Comparison of ENCODE assay signal across 8 mouse cellular contexts in the genomic region with DNA sequence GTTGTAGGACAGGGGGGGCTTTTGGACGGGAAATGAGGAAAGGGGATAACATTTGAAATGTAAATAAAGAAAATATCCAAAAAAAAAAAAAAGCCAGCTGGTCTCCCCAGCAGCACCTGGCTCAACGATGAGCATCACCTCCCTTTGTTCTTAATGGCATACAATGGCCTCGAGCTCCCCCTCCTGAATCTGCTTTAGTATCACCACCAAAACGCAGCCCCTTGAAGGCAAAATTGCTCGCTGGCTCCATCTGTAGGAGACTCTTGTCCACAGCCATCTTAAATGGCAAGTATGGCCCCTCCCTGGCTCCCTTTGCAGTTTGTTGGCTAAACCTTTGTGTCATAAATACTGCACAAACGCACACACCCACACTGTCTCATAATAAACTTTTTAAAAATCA. TPM values are rescaled to one million over a fixed set of nuclear protein-coding genes. Genes with fewer than 3 reads are reported as not detected.
DNase-seq lines count a peak whose midpoint lies in the region; ATAC-seq and TF ChIP-seq lines count a peak whose summit lies in the region.
"Had no signal": no experiment of that assay in that cellular context is flagged by ENCODE, and none has a peak within 500 bp of the region (broad histone marks: within the 10 kb centered on the region; RNA-seq: fewer than 3 reads in every experiment).

No protein-coding gene starts in this region.

- WGBS in embryonic facial prominence, embryonic 11.5 days = 27% methylated on average over 6 of the region's 6 CpGs
- WGBS in liver, postnatal 0 days (ENCODE audit: insufficient replicate concordance) = 17% methylated on average over 6 of the region's 6 CpGs

- peak; percentile 78 for TF ChIP-seq CTCF in liver, postnatal 0 days (IDR thresholded peaks at IDR 0.05; ENCODE audit: low read depth)

- no peaks in the 10 kb centered on the region for H3K4me1 ChIP-seq in embryonic facial prominence, embryonic 11.5 days (ENCODE audit: control insufficient read depth, insufficient read depth, low read length)
- no peaks in the 10 kb centered on the region for H3K4me1 ChIP-seq in liver, postnatal 0 days (ENCODE audit: insufficient read depth)
- H3K4me1 ChIP-seq: lung, embryonic 15.5 days had no signal

- peak; percentile 32 for DNase-seq in layer of hippocampus, adult 11-12 months (ENCODE audit: low spot score)
- no peak for DNase-seq in layer of hippocampus, adult 9-10 months (ENCODE audit: low spot score)
- peak; percentile 84 for DNase-seq in T-cell, adult 2 months (ENCODE audit: low spot score)
- peak; percentile 56 for DNase-seq in embryonic facial prominence, embryonic 11.5 days (ENCODE audit: low spot score)
- DNase-seq in liver, postnatal 0 days = peak; percentile 62
- DNase-seq in spleen, postnatal 10 days (ENCODE audit: low spot score in 2 of 2) = peak; percentile 34 to 80
- DNase-seq in ovary, postnatal 14 days (ENCODE audit: low spot score) = no peak

- H3K9me3 ChIP-seq in embryonic facial prominence, embryonic 11.5 days (replicated peaks; ENCODE audit: control insufficient read depth, low read length) = no peaks in the 10 kb centered on the region
- no peaks in the 10 kb centered on the region for H3K9me3 ChIP-seq in liver, postnatal 0 days (ENCODE audit: low read length)
- H3K9me3 ChIP-seq: lung, embryonic 15.5 days had no signal

- H3K4me2 ChIP-seq in embryonic facial prominence, embryonic 11.5 days (ENCODE audit: low read depth, low read length) = no peak overlapping the region
- H3K4me2 ChIP-seq in liver, postnatal 0 days (ENCODE audit: low read depth, low read length) = no peak overlapping the region
- H3K4me2 ChIP-seq: lung, embryonic 15.5 days had no signal

- no peak overlapping the region for H3K4me3 ChIP-seq in embryonic facial prominence, embryonic 11.5 days (ENCODE audit: low read depth, low read length)
- H3K4me3 ChIP-seq in liver, postnatal 0 days (ENCODE audit: low read depth, low read length) = no peak overlapping the region
- H3K4me3 ChIP-seq: lung, embryonic 15.5 days had no signal

- TF ChIP-seq EP300 in liver, postnatal 0 days (IDR thresholded peaks at IDR 0.05; ENCODE audit: low read depth) = no peak

- H3K27ac ChIP-seq in embryonic facial prominence, embryonic 11.5 days (replicated peaks; ENCODE audit: low read depth, low read length) = no peak overlapping the region
- no peak overlapping the region for H3K27ac ChIP-seq in liver, postnatal 0 days (ENCODE audit: low read depth)
- H3K27ac ChIP-seq: lung, embryonic 15.5 days had no signal

- no peaks in the 10 kb centered on the region for H3K27me3 ChIP-seq in embryonic facial prominence, embryonic 11.5 days (ENCODE audit: control insufficient read depth, insufficient read depth, low read length)
- H3K27me3 ChIP-seq in liver, postnatal 0 days (ENCODE audit: insufficient read depth, low read length) = no peaks in the 10 kb centered on the region
- H3K27me3 ChIP-seq: lung, embryonic 15.5 days had no signal

- no peak for ATAC-seq in embryonic facial prominence, embryonic 11.5 days (replicated peaks; ENCODE audit: insufficient number of reproducible peaks, low FRiP score, low TSS enrichment, low read depth)
- ATAC-seq in liver, postnatal 0 days = peak; percentile 41; the same call in 1 of the 2 replicates

- H3K36me3 ChIP-seq in embryonic facial prominence, embryonic 11.5 days (replicated peaks; ENCODE audit: control insufficient read depth, insufficient read depth, low read depth, low read length) = no peaks in the 10 kb centered on the region
- no peaks in the 10 kb centered on the region for H3K36me3 ChIP-seq in liver, postnatal 0 days (replicated peaks; ENCODE audit: insufficient read depth, low read length)
- H3K36me3 ChIP-seq: lung, embryonic 15.5 days had no signal

- no peak overlapping the region for H3K9ac ChIP-seq in embryonic facial prominence, embryonic 11.5 days (replicated peaks; ENCODE audit: low read length)
- H3K9ac ChIP-seq in liver, postnatal 0 days (replicated peaks) = no peak overlapping the region
- H3K9ac ChIP-seq: lung, embryonic 15.5 days had no signal

RNA-seq across cellular contexts. Expression of gene Cd48, which starts 17.2 kb away (rescaled TPM):
- polyA plus RNA-seq in embryonic facial prominence, embryonic 11.5 days (2014; fragmentation: Nextera tagmentation; extraction: Ambion mirVana) = 0.70 and 1.3 TPM in 2 replicates
- 17.2 and 17.9 TPM in 2 replicates for polyA plus RNA-seq in liver, postnatal 0 days (2015; fragmentation: Nextera tagmentation; extraction: Ambion mirVana)

RNA-seq across cellular contexts. Expression of gene Slamf7, which starts 46.1 kb away (rescaled TPM):
- not detected in 2 replicates for polyA plus RNA-seq in embryonic facial prominence, embryonic 11.5 days (2014; fragmentation: Nextera tagmentation; extraction: Ambion mirVana)
- 5.7 and 6.1 TPM in 2 replicates for polyA plus RNA-seq in liver, postnatal 0 days (2015; fragmentation: Nextera tagmentation; extraction: Ambion mirVana)

Comparison
In these comparisons a context has a peak if more than half of its experiments do, and no peak if none do; other contexts are left out.
1. DNase-seq: peak in layer of hippocampus, adult 11-12 months (single experiment), T-cell, adult 2 months (single experiment), embryonic facial prominence, embryonic 11.5 days (single experiment), liver, postnatal 0 days (single experiment) and spleen, postnatal 10 days (2 of 2); none in layer of hippocampus, adult 9-10 months (single experiment) and ovary, postnatal 14 days (single experiment).